Mouse (Mus musculus): ENCODE results near the gene 1700016K19Rik.

DNA sequence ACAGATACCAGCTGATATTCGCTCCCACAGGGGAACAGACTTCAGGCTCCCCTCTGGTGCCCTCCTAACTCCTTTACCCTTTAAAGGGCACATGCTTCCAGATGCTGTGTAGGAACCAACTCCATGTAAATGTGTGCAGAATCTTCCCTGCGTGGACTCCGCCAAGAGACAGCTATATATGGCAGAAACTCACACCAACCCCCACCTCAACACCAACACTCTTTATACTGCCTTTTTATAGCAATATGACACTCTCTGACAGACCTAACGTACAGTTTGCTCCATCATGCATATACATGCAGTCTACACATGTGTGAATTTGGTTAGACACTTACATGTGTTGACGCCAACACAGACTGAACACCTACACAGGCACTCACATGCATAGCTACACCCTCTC, 989 bp downstream of the 1700016K19Rik start:
- no peak for TF ChIP-seq CTCF (IDR thresholded peaks at IDR 0.05; ENCODE audit: low read depth, low read length)
- TF ChIP-seq POLR2A (IDR thresholded peaks at IDR 0.05; ENCODE audit: insufficient read depth, low read length): no peak

Measured in ES-Bruce4 (cell line).